Mouse (Mus musculus): ENCODE measurements around the gene Snrnp70.

GRCm38 (mm10) chr7:45337469-45337868 is 58.1 kb downstream of the Snrnp70 start:
- TF ChIP-seq GATA1 (IDR thresholded peaks at IDR 0.05; ENCODE audit: borderline replicate concordance, low read length) (no peak), FLI1 (IDR thresholded peaks at IDR 0.05; ENCODE audit: low read length) (no peak)
